Mouse (Mus musculus) pancreas, adult 10 weeks (tissue): ENCODE data around the gene C77080. TPM values are rescaled to one million over a fixed set of nuclear protein-coding genes. Genes with fewer than 3 reads are reported as not detected.

ENCODE experiments used
- polyA plus RNA-seq: library from polyadenylated mRNA; stranded (reverse); fragments of 350-450 nt; fragmentation: Illumina TruSeq; extraction: RNeasy Lipid Tissue Mini Kit (QIAGEN cat#74804); gene quantifications from one replicate; pipeline ENCODE4 v1.2.3, GENCODE M21; 2015; ENCODE audit warnings: low read depth, low replicate concordance; ENCODE audit not compliant: insufficient read depth

C77080 gene
- 6.5 TPM for polyA plus RNA-seq

GRCm38 (mm10) chr4:129261196-129261595 lies at the start of gene C77080:
C77080 (minus strand) TSS chr4:129261404.

GRCm38 (mm10) chr4:129287472-129287981 lies 26.3 kb upstream of the C77080 start, which contains the start of gene Sync:
Sync (plus strand) TSS chr4:129287617.

DNA sequence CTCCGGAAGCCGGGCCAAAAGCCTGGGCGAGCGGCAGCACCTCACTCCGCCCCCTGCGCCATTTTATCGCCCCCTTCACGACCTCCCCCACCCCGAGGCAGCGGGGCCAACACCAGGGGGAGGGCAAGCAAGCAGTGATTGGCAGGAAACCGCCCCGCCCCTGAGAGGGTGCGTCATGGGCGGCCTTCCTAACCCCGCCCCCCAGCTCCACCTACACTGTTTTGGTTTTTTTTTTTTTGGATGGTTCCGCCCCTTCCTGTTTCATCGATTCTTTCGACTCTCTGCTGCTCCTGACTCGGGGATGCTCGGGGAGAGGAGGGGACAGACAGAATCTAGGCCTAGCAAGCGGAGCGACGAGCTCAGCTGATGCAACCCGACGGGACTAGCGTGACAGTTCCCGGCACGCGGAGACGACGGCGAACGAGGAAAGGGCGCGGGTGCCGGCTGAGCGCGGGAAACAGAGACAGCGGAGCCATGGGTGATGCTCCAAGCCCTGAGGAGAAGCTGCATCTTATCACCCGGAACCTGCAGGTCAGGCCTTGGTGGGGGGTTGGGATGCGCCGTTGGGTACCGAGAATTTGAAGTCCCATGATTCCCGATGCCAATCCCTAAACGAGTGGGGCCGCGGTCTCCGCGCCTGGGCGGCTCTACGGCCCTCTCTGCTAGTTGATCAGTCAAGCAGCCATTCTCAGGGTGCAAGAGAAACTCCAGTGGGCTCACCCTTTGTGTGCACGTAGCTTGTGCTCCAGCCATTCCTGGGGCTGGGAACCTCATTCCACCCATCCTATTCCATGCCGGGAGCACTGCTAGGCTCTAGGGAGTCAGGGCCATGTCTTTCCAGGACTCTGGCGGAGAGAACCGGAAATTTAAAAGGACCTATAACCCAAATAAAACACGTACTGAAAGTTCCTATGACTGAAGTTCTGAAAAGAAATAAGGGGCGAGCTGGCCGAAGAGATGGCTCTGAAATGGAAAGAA lies 71.4 kb downstream of the C77080 start, which contains the start of the genes S100pbp and Yars:
Gene S100pbp, minus strand, starts transcription at position 186 of the 978 bp plus-strand sequence.
Gene Yars, plus strand, starts transcription at position 219 of the 978 bp plus-strand sequence.

Other genes starting within 250 kb of the C77080 start
- 5.2 TPM for gene Rnf19b, start 203.1 kb downstream of the C77080 start, polyA plus RNA-seq
- not detected for gene Tmem54, start 155.9 kb downstream of the C77080 start, polyA plus RNA-seq
- gene Hpca, start 139.4 kb downstream of the C77080 start, polyA plus RNA-seq = not detected
- not detected for gene Fndc5, start 124.4 kb downstream of the C77080 start, polyA plus RNA-seq
- 4.6 TPM for gene S100pbp, start 71.7 kb downstream of the C77080 start, polyA plus RNA-seq
- gene Yars, start 71.6 kb downstream of the C77080 start, polyA plus RNA-seq = 18.5 TPM
- 0.41 TPM for gene Sync, start 26.2 kb upstream of the C77080 start, polyA plus RNA-seq
- 12.0 TPM for gene Rbbp4, start 74.0 kb upstream of the C77080 start, polyA plus RNA-seq
- 5.0 TPM for gene Zbtb8os, start 74.3 kb upstream of the C77080 start, polyA plus RNA-seq
- gene Zbtb8a, start 116.7 kb upstream of the C77080 start, polyA plus RNA-seq = 1.6 TPM
- gene Zbtb8b, start 179.4 kb upstream of the C77080 start, polyA plus RNA-seq = not detected
- 15.5 TPM for gene Bsdc1, start 200.2 kb upstream of the C77080 start, polyA plus RNA-seq
- gene Tssk3, start 229.6 kb upstream of the C77080 start, polyA plus RNA-seq = not detected
- not detected for gene Fam229a, start 229.8 kb upstream of the C77080 start, polyA plus RNA-seq